Mouse (Mus musculus) ES-Bruce4 (cell line): ENCODE results near the gene Fam214a. TPM values are rescaled to one million over a fixed set of nuclear protein-coding genes. Genes with fewer than 3 reads are reported as not detected.

Experiments used
- H3K27ac ChIP-seq: 2 replicates; pipeline ENCODE4 v1.5.1; 2012; ENCODE audit warnings: low read length, inconsistent platforms; ENCODE audit not compliant: insufficient read depth
- H3K27me3 ChIP-seq: 2 replicates; pipeline ENCODE4 v1.6.1; 2012; ENCODE audit warnings: mild to moderate bottlenecking, low read length, inconsistent platforms; ENCODE audit not compliant: control insufficient read depth, poor library complexity, insufficient read depth, severe bottlenecking
- H3K36me3 ChIP-seq: 2 replicates; pipeline ENCODE4 v1.6.1; 2012; ENCODE audit warnings: inconsistent platforms, mild to moderate bottlenecking, low read length, moderate library complexity; ENCODE audit not compliant: control insufficient read depth, poor library complexity, insufficient read depth, severe bottlenecking
- H3K4me1 ChIP-seq: one replicate; pipeline ENCODE4 v1.8.1; 2011; ENCODE audit warnings: low read length; ENCODE audit not compliant: control insufficient read depth, insufficient read depth
- H3K4me3 ChIP-seq: 2 replicates; pipeline ENCODE4 v1.5.1; 2011; ENCODE audit warnings: low read depth, mild to moderate bottlenecking, low read length
- H3K9ac ChIP-seq: 2 replicates; pipeline ENCODE4 v1.6.1; 2012; ENCODE audit warnings: low read depth, mild to moderate bottlenecking, inconsistent platforms; ENCODE audit not compliant: poor library complexity, severe bottlenecking
- H3K9me3 ChIP-seq: replicated peaks from 2 replicates; pipeline ENCODE4 v1.6.1; 2012; ENCODE audit warnings: mild to moderate bottlenecking, low read length, inconsistent platforms; ENCODE audit not compliant: control insufficient read depth, poor library complexity, insufficient read depth, severe bottlenecking
- CTCF ChIP-seq: IDR thresholded peaks from one replicate; pipeline ENCODE4 v1.8.1; 2011; ENCODE audit warnings: low read depth, low read length
- EP300 ChIP-seq: IDR thresholded peaks from 2 replicates; pipeline ENCODE4 v1.6.1; 2011; ENCODE audit warnings: low read depth, low read length; ENCODE audit not compliant: insufficient read depth
- POLR2A ChIP-seq: IDR thresholded peaks from one replicate; pipeline ENCODE4 v1.8.1; 2011; ENCODE audit warnings: low read length; ENCODE audit not compliant: insufficient read depth
- polyA plus RNA-seq: library from polyadenylated mRNA; stranded (reverse); fragments of >200 nt; gene quantifications from 2 replicates; pipeline ENCODE4 v1.2.4, GENCODE M21; 2011; ENCODE audit warnings: low read depth; ENCODE audit not compliant: missing spikeins, insufficient read depth, insufficient read length

Fam214a gene
- polyA plus RNA-seq, 1 experiment = 9.8 TPM

GRCm38 (mm10) chr9:75035944-75036343 lies 83.3 kb downstream of the Fam214a start:
- H3K9ac ChIP-seq = no peak overlapping the region
- no peaks in the 10 kb centered on the region for H3K9me3 ChIP-seq
- TF ChIP-seq POLR2A (no peak), CTCF (no peak), EP300 (no peak)
- no peaks in the 10 kb centered on the region for H3K27me3 ChIP-seq
- H3K27ac ChIP-seq = no peak overlapping the region
- H3K4me1 ChIP-seq = no peaks in the 10 kb centered on the region
- H3K36me3 ChIP-seq = no peaks in the 10 kb centered on the region; the same call in 1 of the 2 replicates
- H3K4me3 ChIP-seq = no peak overlapping the region

- Histone ChIP-seq H3K27me3 (no peaks in the 10 kb centered on the region), H3K27ac (no peak within 1 kb of the TSS)
Observed at GRCm38 (mm10) chr9:75037451-75038356, 85.0 kb downstream of the Fam214a start, which contains the start of gene Arpp19. Arpp19 (plus strand) TSS chr9:75037614.

GRCm38 (mm10) chr9:75038357-75038688 lies 85.6 kb downstream of the Fam214a start:
- H3K36me3 ChIP-seq = peaks cover 7% of the 10 kb centered on the region
- H3K9me3 ChIP-seq = no peaks in the 10 kb centered on the region
- no peaks in the 10 kb centered on the region for H3K4me1 ChIP-seq
- H3K9ac ChIP-seq = peak overlapping the region; percentile 93
- H3K27me3 ChIP-seq = no peaks in the 10 kb centered on the region
- peak overlapping the region; percentile 77 for H3K4me3 ChIP-seq
- no peak for TF ChIP-seq CTCF
- TF ChIP-seq POLR2A = no peak
- no peak for TF ChIP-seq EP300
- no peak overlapping the region for H3K27ac ChIP-seq

More at GRCm38 (mm10) chr9:75037451-75038356, 85.0 kb downstream of the Fam214a start, which contains the start of gene Arpp19:
- Histone ChIP-seq H3K4me1 (no peaks in the 10 kb centered on the region), H3K9ac (peak within 1 kb of the TSS; percentile 93), H3K4me3 (peak within 1 kb of the TSS; percentile 77), H3K9me3 (no peaks in the 10 kb centered on the region), H3K36me3 (peaks cover 2% of the 10 kb centered on the region)
- TF ChIP-seq EP300 (no peak), POLR2A (peak; percentile 15)

GRCm38 (mm10) chr9:75040566-75040965 lies 87.9 kb downstream of the Fam214a start:
- Histone ChIP-seq H3K9ac (no peak overlapping the region), H3K4me1 (no peaks in the 10 kb centered on the region), H3K27ac (no peak overlapping the region), H3K9me3 (no peaks in the 10 kb centered on the region), H3K27me3 (no peaks in the 10 kb centered on the region), H3K36me3 (peaks cover 20% of the 10 kb centered on the region), H3K4me3 (no peak overlapping the region)
- TF ChIP-seq POLR2A = no peak
- TF ChIP-seq CTCF = no peak
- no peak for TF ChIP-seq EP300

- Histone ChIP-seq H3K4me1 (no peaks in the 10 kb centered on the region), H3K27me3 (no peaks in the 10 kb centered on the region), H3K27ac (no peak overlapping the region), H3K9me3 (no peaks in the 10 kb centered on the region), H3K36me3 (peaks cover 20% of the 10 kb centered on the region), H3K4me3 (no peak overlapping the region), H3K9ac (no peak overlapping the region)
- TF ChIP-seq EP300 (no peak), POLR2A (no peak), CTCF (no peak)
Observed at GRCm38 (mm10) chr9:75041840-75042525, 89.3 kb downstream of the Fam214a start.

- Histone ChIP-seq H3K4me3 (no peak overlapping the region), H3K36me3 (peaks cover 20% of the 10 kb centered on the region), H3K4me1 (no peaks in the 10 kb centered on the region), H3K9me3 (no peaks in the 10 kb centered on the region), H3K27me3 (no peaks in the 10 kb centered on the region), H3K9ac (no peak overlapping the region), H3K27ac (no peak overlapping the region)
- no peak for TF ChIP-seq POLR2A
- TF ChIP-seq EP300 = no peak
- TF ChIP-seq CTCF = no peak
Observed at GRCm38 (mm10) chr9:75043191-75043590, 90.5 kb downstream of the Fam214a start.
